Mouse (Mus musculus): ENCODE measurements at regions not wholly inside any gene's neighbourhood (a gene's known extent, or its start where the extent isn't known, plus 50 kb on each side); places are given as distances from the start of the nearest gene placed in this dataset.

- DNase-seq: no peak
These were observed 67.8 kb downstream of the 4933415F23Rik start for GRCm38 (mm10) chr1:23034271-23034670.

DNA sequence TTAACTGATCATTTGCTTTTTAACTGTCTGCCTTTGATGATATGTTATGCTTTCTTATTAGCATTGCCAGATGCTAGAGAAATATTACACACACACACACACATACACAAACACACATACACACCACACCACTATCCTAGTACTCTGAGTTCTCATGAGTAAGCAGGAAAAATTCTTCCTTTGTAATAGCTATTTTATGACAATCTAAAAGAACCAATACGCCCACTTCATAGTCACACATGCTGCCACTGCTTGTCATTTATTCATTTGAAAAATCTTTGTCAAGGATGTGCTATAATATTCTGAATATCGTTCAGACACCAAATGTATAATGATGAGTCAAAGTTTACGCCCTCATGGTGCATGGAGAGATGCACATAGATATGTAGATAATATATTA lies 78.5 kb downstream of the 4933415F23Rik start:
- no peak for DNase-seq

- DNase-seq: no peak
These were observed 94.1 kb downstream of the 4933415F23Rik start for GRCm38 (mm10) chr1:23007784-23008490.

DNA sequence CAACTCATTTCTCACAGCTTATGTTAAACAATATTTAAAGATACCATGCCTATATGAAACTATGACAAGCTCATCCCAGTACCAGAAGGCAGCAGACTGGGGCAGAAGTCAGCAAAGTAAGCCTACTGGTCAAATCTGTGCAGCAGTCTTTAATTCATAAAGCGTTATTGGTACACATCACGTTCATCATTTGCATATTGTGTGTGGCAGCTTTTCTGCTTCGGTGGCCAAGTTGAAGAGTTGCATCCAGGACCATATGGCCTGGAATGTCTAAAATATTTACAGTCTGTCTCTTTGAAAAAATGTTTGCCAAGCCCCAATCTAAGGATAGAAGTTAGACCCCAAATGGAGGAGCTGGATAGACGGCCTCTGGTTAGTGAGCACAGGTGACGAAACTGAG lies 97.2 kb downstream of the 4933415F23Rik start:
- no peak for DNase-seq

DNA sequence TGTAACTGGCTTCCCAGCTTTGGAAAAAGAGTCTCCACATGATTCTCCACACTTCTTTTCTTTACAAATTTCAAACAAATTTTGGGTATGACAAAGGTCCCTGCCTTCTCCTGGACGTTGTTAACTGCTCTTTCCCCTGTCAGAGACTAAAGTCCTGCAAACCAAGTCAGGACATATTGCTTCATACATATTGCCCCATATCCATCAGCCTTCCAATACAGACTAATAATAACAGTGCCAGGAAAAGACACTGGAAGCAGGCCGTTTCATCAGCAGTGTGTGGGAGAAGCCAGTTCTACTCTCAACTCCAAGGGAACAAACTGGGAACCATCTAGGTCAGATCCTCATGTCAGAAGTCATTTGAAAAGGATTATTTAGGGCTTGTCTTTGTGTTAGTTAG lies 105.4 kb downstream of the 4933415F23Rik start:
- no peak for DNase-seq

DNA sequence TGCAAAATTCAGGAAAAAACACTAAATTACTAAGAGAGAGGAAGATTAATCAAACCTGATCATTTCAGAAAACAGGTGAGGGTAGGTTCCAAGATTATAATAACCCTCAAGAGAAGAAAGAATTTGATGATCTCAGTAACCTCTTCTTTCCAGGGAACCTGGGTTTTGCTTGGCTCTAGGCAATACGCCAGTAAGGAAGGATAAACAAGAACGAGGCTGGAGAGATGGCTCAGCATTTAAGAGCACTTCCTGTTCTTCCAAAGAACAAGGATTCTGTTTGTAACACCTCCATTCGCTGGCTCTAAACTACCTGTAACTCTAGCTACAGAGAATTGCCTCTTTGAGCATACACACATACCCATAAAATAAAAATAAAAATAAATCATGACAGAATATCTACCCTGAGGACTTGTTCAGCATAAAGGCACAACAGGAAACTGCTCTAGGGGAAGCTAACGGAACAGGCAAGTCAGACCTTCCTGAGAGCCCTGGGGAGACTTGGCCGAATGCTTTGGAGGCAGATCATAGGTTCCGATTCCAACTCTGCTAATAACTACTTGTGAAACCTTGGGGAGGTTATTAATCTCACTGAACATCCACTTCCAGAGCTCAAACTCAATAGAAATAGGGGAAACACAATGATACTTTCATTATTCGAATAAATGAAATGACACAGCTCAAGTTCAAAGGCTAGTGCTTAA lies 112.4 kb downstream of the 4933415F23Rik start:
- no peak for DNase-seq

DNA sequence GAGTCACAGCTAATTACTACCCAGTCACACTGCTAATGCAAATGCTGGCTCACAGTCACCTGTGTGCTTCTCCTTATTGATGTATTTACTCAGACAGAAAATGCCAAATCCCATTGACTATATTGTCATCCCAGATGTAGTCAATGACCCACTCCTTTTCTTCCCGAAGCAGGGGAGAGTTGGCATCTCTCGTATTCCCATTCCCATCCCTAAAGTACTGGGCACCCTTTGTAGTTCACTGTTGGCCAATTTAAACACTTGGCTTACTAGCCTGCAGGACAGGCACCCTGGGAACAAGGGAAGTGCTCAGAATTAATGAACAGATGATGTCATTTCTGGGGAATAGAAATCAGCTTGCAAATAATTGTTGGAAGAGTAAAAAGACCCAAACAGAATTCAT lies 114.5 kb downstream of the 4933415F23Rik start:
- DNase-seq: no peak

- DNase-seq: peak; percentile 30 to 44
These were observed 117.8 kb downstream of the 4933415F23Rik start for GRCm38 (mm10) chr1:22984276-22984675.

DNA sequence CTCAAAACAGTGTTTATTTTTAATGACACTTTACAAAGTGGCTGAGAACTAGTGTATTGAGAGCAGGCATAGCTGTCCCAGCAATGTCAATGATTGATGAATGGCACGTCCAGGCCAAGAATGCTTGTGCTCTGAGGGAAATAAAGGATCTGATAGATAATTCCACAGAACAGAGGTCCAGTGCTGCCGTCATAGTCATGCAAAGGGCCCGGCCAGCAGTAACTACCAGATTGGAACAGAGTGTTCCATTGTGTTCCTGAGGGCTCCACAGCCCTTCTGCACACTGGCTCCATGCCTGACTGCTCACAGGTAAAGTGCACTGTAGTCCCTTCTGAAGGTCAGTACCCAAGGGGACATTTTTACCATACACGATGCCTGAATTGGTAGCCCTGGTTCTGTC lies 127.1 kb downstream of the 4933415F23Rik start:
- no peak for DNase-seq

GRCm38 (mm10) chr1:22943995-22944394 lies 138.2 kb upstream of the Rims1 start:
- DNase-seq: no peak

DNA sequence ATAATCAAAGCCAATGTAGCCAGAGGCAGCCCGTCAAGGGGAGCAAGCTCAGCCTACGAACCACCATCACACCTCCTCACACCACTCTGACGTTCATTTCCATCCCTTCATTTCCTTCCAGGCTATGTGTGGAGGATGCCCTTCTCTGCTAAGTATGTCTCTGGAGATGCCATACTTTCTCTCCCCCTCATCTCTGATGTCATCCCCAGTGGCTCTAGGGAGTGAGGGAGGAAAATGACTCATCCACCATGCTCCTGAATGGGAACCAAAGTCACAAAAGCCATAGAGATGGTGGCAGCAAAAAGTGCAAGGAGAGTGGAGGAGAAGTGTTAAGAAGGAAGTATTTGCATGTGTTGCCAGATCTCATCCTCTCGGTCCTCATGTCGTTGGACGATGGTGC lies 134.0 kb upstream of the Rims1 start:
- DNase-seq: no peak

DNA sequence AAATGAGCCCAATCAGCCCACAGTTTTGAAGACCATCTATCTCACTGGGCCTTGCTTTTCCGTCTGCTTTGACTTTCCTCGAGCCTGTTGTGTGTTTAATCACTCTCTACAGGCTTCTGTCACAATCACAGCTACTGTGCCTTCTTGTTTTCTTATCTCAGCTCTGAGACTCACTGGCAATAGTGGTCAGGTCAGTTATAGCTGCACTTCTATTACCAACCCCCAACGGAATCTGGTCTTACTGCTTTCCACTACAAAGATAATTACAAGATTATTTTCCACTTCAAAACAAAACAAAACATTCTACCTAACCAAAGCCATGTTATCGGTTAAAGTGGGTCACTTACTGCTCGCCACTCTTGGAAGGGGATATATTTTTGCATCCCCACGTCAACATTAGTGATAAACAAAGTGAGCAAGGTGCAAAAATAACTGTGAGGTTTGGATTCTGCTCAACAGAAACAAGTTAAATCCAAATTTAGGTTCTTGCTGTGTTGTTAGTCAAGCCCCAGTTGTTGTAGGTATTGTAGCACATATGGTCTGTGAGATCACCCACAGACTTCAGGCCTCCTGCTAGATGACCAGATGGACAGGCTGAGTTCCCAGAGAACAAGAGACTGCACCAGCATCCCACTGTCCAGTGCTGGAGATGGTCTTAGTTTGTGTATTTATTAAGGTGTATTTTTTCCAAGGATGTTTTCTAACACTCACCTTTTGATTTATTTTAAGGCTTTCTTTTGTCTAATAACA lies 125.5 kb upstream of the Rims1 start:
- no peak for DNase-seq

DNA sequence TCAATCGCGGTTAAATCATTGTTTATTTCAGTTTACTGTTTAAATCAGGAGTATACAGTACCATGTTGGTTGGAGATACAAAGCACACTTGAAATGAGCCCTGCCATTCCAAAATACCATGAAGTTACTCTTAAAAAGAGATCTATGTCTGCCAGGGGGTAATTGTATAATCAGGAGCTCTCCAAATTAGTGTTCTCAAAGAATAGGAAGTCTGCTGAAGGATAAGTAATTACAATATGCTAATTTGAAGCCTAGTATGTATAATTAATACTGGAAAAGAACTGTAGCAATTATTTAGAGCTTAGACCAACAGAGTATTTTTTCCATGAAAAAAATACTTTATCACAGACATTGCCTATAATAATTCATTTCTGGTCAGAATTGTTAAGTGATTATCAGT lies 97.2 kb upstream of the Rims1 start:
- DNase-seq: no peak

- no peak for DNase-seq
These were observed 95.3 kb upstream of the Rims1 start for GRCm38 (mm10) chr1:22901018-22901625.

DNA sequence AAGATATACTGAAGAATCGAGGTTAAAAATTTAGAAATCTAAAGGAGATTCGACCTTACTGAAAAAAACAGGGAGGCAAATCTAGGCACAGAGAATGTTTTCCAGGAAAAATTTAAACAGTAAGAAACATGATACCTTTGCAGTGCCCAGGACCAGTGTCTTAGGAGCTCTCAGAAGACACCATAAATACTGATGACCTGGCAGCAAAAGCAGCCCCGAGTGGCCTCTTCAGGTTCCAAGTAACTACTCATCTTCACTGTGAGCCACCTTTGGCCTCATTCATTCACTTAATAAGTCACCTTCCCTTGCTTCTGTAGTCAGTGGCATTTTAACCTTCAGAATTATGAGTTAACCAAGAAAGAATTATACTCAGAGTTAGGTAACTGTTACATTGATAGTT lies 89.3 kb upstream of the Rims1 start:
- DNase-seq: peak in 1 of 2 experiments; percentile 2

GRCm38 (mm10) chr1:22862985-22863384 lies 57.2 kb upstream of the Rims1 start:
- DNase-seq: no peak

All from kidney, postnatal 4 days (tissue).